Mouse (Mus musculus) E14TG2a.4 (cell line): ENCODE measurements around the gene Syt12.

Experiments used
- H3K27me3 ChIP-seq: 2 replicates; pipeline ENCODE4 v1.6.1; 2014; ENCODE audit warnings: low read length, control low read depth; ENCODE audit not compliant: insufficient read depth
- H3K36me3 ChIP-seq: 2 replicates; pipeline ENCODE4 v1.6.1; 2014; ENCODE audit warnings: low read length, control low read depth; ENCODE audit not compliant: insufficient read depth
- H3K4me1 ChIP-seq: replicated peaks from 2 replicates; pipeline ENCODE4 v1.6.1; 2014; ENCODE audit warnings: low read depth, low read length, control low read depth
- H3K4me3 ChIP-seq: replicated peaks from 2 replicates; pipeline ENCODE4 v1.5.1; 2014; ENCODE audit warnings: mild to moderate bottlenecking, low read length
- H3K9me3 ChIP-seq: 2 replicates; pipeline ENCODE4 v1.6.1; 2014; ENCODE audit warnings: low read length, control low read depth
- CTCF ChIP-seq: conservative IDR thresholded peaks from 2 replicates; pipeline ENCODE4 v1.5.1; 2014; ENCODE audit warnings: low read length
- NANOG ChIP-seq: IDR thresholded peaks from 2 replicates; pipeline ENCODE4 v1.6.1; 2014; ENCODE audit warnings: borderline replicate concordance, low read length, mixed read lengths
- POU5F1 ChIP-seq: IDR thresholded peaks from 2 replicates; pipeline ENCODE4 v1.6.1; 2014; ENCODE audit warnings: low read length, borderline replicate concordance

Gene Syt12

GRCm38 (mm10) chr19:4419711-4420110 lies 57.5 kb downstream of the Syt12 start:
- Histone ChIP-seq H3K9me3 (no peaks in the 10 kb centered on the region), H3K4me3 (no peak overlapping the region), H3K27me3 (0 out of 2 replicates have a peak, but pooled peaks cover under 1% of the 10 kb centered on the region), H3K4me1 (peaks cover 9% of the 10 kb centered on the region), H3K36me3 (no peaks in the 10 kb centered on the region)
- TF ChIP-seq POU5F1, result no peak
- TF ChIP-seq NANOG, result no peak
- no peak for TF ChIP-seq CTCF

- H3K36me3 ChIP-seq, result no peaks in the 10 kb centered on the region
- no peaks in the 10 kb centered on the region for H3K4me1 ChIP-seq
- TF ChIP-seq CTCF (no peak), NANOG (no peak), POU5F1 (no peak)
- H3K9me3 ChIP-seq, result no peaks in the 10 kb centered on the region
- H3K4me3 ChIP-seq, result no peak overlapping the region
- H3K27me3 ChIP-seq, result 0 out of 2 replicates have a peak, but pooled peaks cover 3% of the 10 kb centered on the region
These were observed 59.5 kb downstream of the Syt12 start for GRCm38 (mm10) chr19:4417713-4418112.

GRCm38 (mm10) chr19:4417183-4417582 lies 60.1 kb downstream of the Syt12 start:
- Histone ChIP-seq H3K4me3 (no peak overlapping the region), H3K4me1 (no peaks in the 10 kb centered on the region), H3K36me3 (no peaks in the 10 kb centered on the region), H3K9me3 (no peaks in the 10 kb centered on the region), H3K27me3 (0 out of 2 replicates have a peak, but pooled peaks cover 3% of the 10 kb centered on the region)
- TF ChIP-seq CTCF, result peak; percentile 70
- no peak for TF ChIP-seq NANOG
- no peak for TF ChIP-seq POU5F1

GRCm38 (mm10) chr19:4414631-4415030 lies 62.6 kb downstream of the Syt12 start:
- no peaks in the 10 kb centered on the region for H3K9me3 ChIP-seq
- no peaks in the 10 kb centered on the region for H3K4me1 ChIP-seq
- H3K27me3 ChIP-seq, result peaks cover 15% of the 10 kb centered on the region
- TF ChIP-seq CTCF, result no peak
- TF ChIP-seq POU5F1, result no peak
- no peak for TF ChIP-seq NANOG
- H3K4me3 ChIP-seq, result no peak overlapping the region
- no peaks in the 10 kb centered on the region for H3K36me3 ChIP-seq

- no peaks in the 10 kb centered on the region for H3K36me3 ChIP-seq
- peaks cover 29% of the 10 kb centered on the region for H3K27me3 ChIP-seq
- H3K4me3 ChIP-seq, result no peak overlapping the region
- no peaks in the 10 kb centered on the region for H3K4me1 ChIP-seq
- no peak for TF ChIP-seq CTCF
- no peak for TF ChIP-seq POU5F1
- no peak for TF ChIP-seq NANOG
- no peaks in the 10 kb centered on the region for H3K9me3 ChIP-seq
These were observed 68.2 kb downstream of the Syt12 start for GRCm38 (mm10) chr19:4409062-4409461.

DNA sequence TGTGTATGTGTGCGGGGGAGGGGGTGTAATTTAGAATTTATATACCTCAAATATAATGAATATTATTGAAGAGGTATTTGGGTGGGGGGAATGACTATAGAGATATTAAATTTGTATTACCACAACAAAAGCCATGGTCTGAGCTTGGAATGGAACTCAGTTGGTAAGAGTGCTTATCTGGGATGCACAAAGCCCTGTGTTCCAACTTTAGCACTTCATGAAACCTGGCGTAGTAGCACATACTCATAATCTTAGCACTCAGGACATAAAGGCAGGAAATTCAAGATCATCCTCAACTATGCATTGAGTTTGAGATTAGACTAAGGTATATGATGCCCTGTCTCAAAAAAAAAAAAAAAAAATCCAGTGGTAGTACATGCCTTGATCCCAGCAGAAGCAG lies 72.4 kb downstream of the Syt12 start:
- H3K4me3 ChIP-seq, result no peak overlapping the region
- H3K27me3 ChIP-seq, result peaks cover 30% of the 10 kb centered on the region
- TF ChIP-seq POU5F1 (no peak), NANOG (no peak), CTCF (no peak)
- peaks cover 4% of the 10 kb centered on the region; the same call in 1 of the 2 replicates for H3K9me3 ChIP-seq
- no peaks in the 10 kb centered on the region for H3K36me3 ChIP-seq
- no peaks in the 10 kb centered on the region for H3K4me1 ChIP-seq

DNA sequence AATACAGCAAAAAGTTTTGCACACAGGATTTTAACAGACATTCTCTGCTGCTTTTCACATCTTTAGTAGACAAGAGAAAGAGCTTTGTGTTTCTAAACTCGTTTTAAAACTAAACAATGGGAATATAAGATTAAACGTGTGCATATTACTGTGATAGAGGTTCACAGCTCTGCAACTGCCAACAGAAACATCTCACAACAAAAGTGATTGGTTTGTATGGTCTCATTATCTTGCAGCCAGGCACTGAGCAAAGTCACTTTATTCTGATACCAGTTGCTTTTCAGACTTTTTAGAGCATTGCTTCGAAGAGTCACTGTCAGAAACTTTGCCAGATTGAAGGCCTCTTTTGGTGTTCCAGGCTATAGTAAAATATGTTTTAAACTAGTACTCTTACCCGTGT lies 78.3 kb downstream of the Syt12 start:
- Histone ChIP-seq H3K27me3 (peaks cover 31% of the 10 kb centered on the region), H3K4me1 (peaks cover 17% of the 10 kb centered on the region), H3K4me3 (no peak overlapping the region), H3K9me3 (peaks cover 4% of the 10 kb centered on the region; the same call in 1 of the 2 replicates), H3K36me3 (peaks cover 5% of the 10 kb centered on the region; the same call in 1 of the 2 replicates)
- TF ChIP-seq CTCF, result no peak
- no peak for TF ChIP-seq NANOG
- TF ChIP-seq POU5F1, result no peak

GRCm38 (mm10) chr19:4398630-4398948 lies 78.7 kb downstream of the Syt12 start:
- peak overlapping the region; percentile 87 for H3K4me3 ChIP-seq
- peaks cover 31% of the 10 kb centered on the region for H3K27me3 ChIP-seq
- TF ChIP-seq NANOG (no peak), POU5F1 (no peak), CTCF (no peak)
- peaks cover 4% of the 10 kb centered on the region; the same call in 1 of the 2 replicates for H3K9me3 ChIP-seq
- peaks cover 7% of the 10 kb centered on the region for H3K36me3 ChIP-seq
- peaks cover 19% of the 10 kb centered on the region for H3K4me1 ChIP-seq

- H3K36me3 ChIP-seq, result peaks cover 13% of the 10 kb centered on the region
- H3K27me3 ChIP-seq, result peaks cover 31% of the 10 kb centered on the region
- peaks cover 4% of the 10 kb centered on the region; the same call in 1 of the 2 replicates for H3K9me3 ChIP-seq
- peak within 1 kb of the TSS; percentile 87 for H3K4me3 ChIP-seq
- TF ChIP-seq POU5F1, result no peak
- TF ChIP-seq NANOG, result no peak
- TF ChIP-seq CTCF, result no peak
- H3K4me1 ChIP-seq, result peaks cover 22% of the 10 kb centered on the region
These were observed 79.2 kb downstream of the Syt12 start, which contains the start of gene Kdm2a for GRCm38 (mm10) chr19:4397798-4398629. Gene Kdm2a (minus strand): TSS chr19:4398285.
